9 mouse cellular contexts compared by ENCODE assay signal in the genomic region with DNA sequence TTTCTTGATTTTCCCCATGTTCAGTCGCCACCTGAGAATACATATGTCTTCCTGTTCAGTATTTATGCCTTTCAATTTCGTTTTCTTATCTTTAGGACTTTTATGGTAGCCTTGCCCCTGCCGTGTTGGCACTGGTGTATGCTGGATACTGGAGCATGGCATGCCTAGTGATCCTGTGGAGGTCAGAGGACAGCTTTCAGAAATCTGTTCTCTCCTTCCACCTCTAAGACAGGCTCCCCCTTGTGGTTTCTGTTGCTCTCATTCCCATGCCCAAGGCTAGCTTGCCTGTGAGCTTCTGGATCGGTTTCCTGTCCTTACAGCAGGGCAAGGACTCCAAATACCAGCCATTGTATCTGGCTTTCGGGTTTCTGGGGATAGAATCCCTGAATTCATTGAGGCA. TPM values are rescaled to one million over a fixed set of nuclear protein-coding genes. Genes with fewer than 3 reads are reported as not detected.
DNase-seq lines count a peak whose midpoint lies in the region; ATAC-seq and TF ChIP-seq lines count a peak whose summit lies in the region.
"Had no signal": no experiment of that assay in that cellular context is flagged by ENCODE, and none has a peak within 500 bp of the region (broad histone marks: within the 10 kb centered on the region; RNA-seq: fewer than 3 reads in every experiment).

No protein-coding gene starts in this region.

- H3K36me3 ChIP-seq in midbrain, postnatal 0 days (ENCODE audit: insufficient read depth, low read length): peaks cover 5% of the 10 kb centered on the region
- H3K36me3 ChIP-seq in midbrain, embryonic 10.5 days: peaks cover 6% of the 10 kb centered on the region
- H3K36me3 ChIP-seq in midbrain, embryonic 11.5 days (ENCODE audit: control insufficient read depth, insufficient read depth, low read length): peaks cover 5% of the 10 kb centered on the region; the same call in 1 of the 2 replicates

- no peak overlapping the region for H3K9ac ChIP-seq in midbrain, postnatal 0 days (replicated peaks; ENCODE audit: low read length, poor library complexity, severe bottlenecking)
- no peak overlapping the region for H3K9ac ChIP-seq in midbrain, embryonic 11.5 days (ENCODE audit: low read length)

- no peak overlapping the region for H3K4me3 ChIP-seq in midbrain, postnatal 0 days (ENCODE audit: low read depth, low read length)
- H3K4me3 ChIP-seq in midbrain, embryonic 10.5 days: no peak overlapping the region
- H3K4me3 ChIP-seq in midbrain, embryonic 11.5 days (ENCODE audit: low read depth, low read length): no peak overlapping the region

- peak; percentile 59 for TF ChIP-seq CTCF in midbrain, postnatal 0 days (IDR thresholded peaks at IDR 0.05)

- peak; percentile 38 for DNase-seq in CD4-positive, CD25-positive, alpha-beta regulatory T cell, adult 2 months (ENCODE audit: low read depth, low spot score)
- DNase-seq in midbrain, postnatal 0 days (ENCODE audit: low spot score): peak; percentile 22
- no peak for DNase-seq in midbrain, embryonic 10.5 days (ENCODE audit: low spot score)
- peak; percentile 37 for DNase-seq in induced T-regulatory cell, adult 2 months (ENCODE audit: low read depth)
- DNase-seq in retina, embryonic 14.5 days (ENCODE audit: low spot score): peak; percentile 70
- DNase-seq in midbrain, embryonic 11.5 days (ENCODE audit: low spot score, missing footprints): no peak

- H3K4me1 ChIP-seq in midbrain, postnatal 0 days (ENCODE audit: insufficient read depth, low read length): no peaks in the 10 kb centered on the region
- H3K4me1 ChIP-seq in midbrain, embryonic 10.5 days: peaks cover 8% of the 10 kb centered on the region; the same call in 1 of the 2 replicates
- 0 out of 2 replicates have a peak, but pooled peaks cover 2% of the 10 kb centered on the region for H3K4me1 ChIP-seq in midbrain, embryonic 11.5 days (ENCODE audit: control insufficient read depth, insufficient read depth, low read length)

- H3K4me2 ChIP-seq in midbrain, postnatal 0 days (ENCODE audit: low read depth, low read length, poor library complexity, severe bottlenecking): no peak overlapping the region
- H3K4me2 ChIP-seq in midbrain, embryonic 11.5 days: no peak overlapping the region

- H3K27me3 ChIP-seq in midbrain, postnatal 0 days (ENCODE audit: insufficient read depth, low read length): no peaks in the 10 kb centered on the region
- peaks cover 19% of the 10 kb centered on the region; the same call in 1 of the 2 replicates for H3K27me3 ChIP-seq in midbrain, embryonic 10.5 days (ENCODE audit: low read depth, poor library complexity, severe bottlenecking)
- H3K27me3 ChIP-seq in midbrain, embryonic 11.5 days (ENCODE audit: control insufficient read depth, insufficient read depth, low read length): no peaks in the 10 kb centered on the region; the same call in 1 of the 2 replicates

- ATAC-seq in CD4-positive, CD25-positive, alpha-beta regulatory T cell, adult 4 months: no peak
- no peak for ATAC-seq in midbrain, postnatal 0 days (ENCODE audit: low FRiP score)
- no peak for ATAC-seq in erythroid progenitor cell, adult 5-6 weeks (replicated peaks; ENCODE audit: low FRiP score, poor library complexity, severe bottlenecking)
- no peak for ATAC-seq in midbrain, embryonic 11.5 days (ENCODE audit: low FRiP score)

- no peak overlapping the region for H3K27ac ChIP-seq in midbrain, postnatal 0 days (ENCODE audit: low read depth, low read length)
- H3K27ac ChIP-seq in midbrain, embryonic 10.5 days (replicated peaks): no peak overlapping the region
- no peak overlapping the region for H3K27ac ChIP-seq in midbrain, embryonic 11.5 days (ENCODE audit: low read depth, low read length)
- H3K27ac ChIP-seq: macrophage had no signal

- WGBS in midbrain, postnatal 0 days: 40% methylated on average over 5 of the region's 5 CpGs
- 41% methylated on average over 5 of the region's 5 CpGs for WGBS in midbrain, embryonic 10.5 days
- 38% methylated on average over 5 of the region's 5 CpGs for WGBS in midbrain, embryonic 11.5 days

- H3K9me3 ChIP-seq in midbrain, postnatal 0 days (ENCODE audit: low read length): no peaks in the 10 kb centered on the region
- no peaks in the 10 kb centered on the region for H3K9me3 ChIP-seq in midbrain, embryonic 10.5 days (replicated peaks)
- H3K9me3 ChIP-seq in midbrain, embryonic 11.5 days (ENCODE audit: control insufficient read depth, low read length): no peaks in the 10 kb centered on the region

RNA-seq across cellular contexts. Expression of gene Tfdp1, which starts 12.0 kb away (rescaled TPM):
- polyA plus RNA-seq in CD4-positive, CD25-positive, alpha-beta regulatory T cell, adult 4 months (2017; shearing (Covaris generic)): 10 to 100 TPM; 31.5 to 46.6 TPM
- total RNA-seq in midbrain, postnatal 0 days (2014; rRNA removed): 58.6 and 59.6 TPM in 2 replicates
- polyA plus RNA-seq in midbrain, postnatal 0 days (2015; fragmentation: Nextera tagmentation; extraction: Ambion mirVana): 72.4 and 75.4 TPM in 2 replicates
- polyA plus RNA-seq in midbrain, embryonic 10.5 days (2016; fragmentation: Nextera tagmentation; extraction: Ambion mirVana): 184 and 201 TPM in 2 replicates
- total RNA-seq in erythroid progenitor cell, adult 5-6 weeks (2015; ENCODE audit: low replicate concordance): 141 and 154 TPM in 2 replicates
- total RNA-seq in erythroid progenitor cell, adult 5-6 weeks (2017; ENCODE audit: low replicate concordance): 74.7 and 138 TPM in 2 replicates
- 215 and 223 TPM in 2 replicates for polyA plus RNA-seq in midbrain, embryonic 11.5 days (2014; fragmentation: Nextera tagmentation; extraction: Ambion mirVana)

RNA-seq across cellular contexts. Expression of gene Tmco3, which starts 38.6 kb away (rescaled TPM):
- polyA plus RNA-seq in CD4-positive, CD25-positive, alpha-beta regulatory T cell, adult 4 months (2017; shearing (Covaris generic)): 10 to 100 TPM; 26.8 to 32.8 TPM
- total RNA-seq in midbrain, postnatal 0 days (2014; rRNA removed): 23.5 and 31.9 TPM in 2 replicates
- polyA plus RNA-seq in midbrain, postnatal 0 days (2015; fragmentation: Nextera tagmentation; extraction: Ambion mirVana): 28.9 and 31.4 TPM in 2 replicates
- polyA plus RNA-seq in midbrain, embryonic 10.5 days (2016; fragmentation: Nextera tagmentation; extraction: Ambion mirVana): 31.6 and 40.6 TPM in 2 replicates
- total RNA-seq in erythroid progenitor cell, adult 5-6 weeks (2015; ENCODE audit: low replicate concordance): 2.1 and 10.1 TPM in 2 replicates
- 6.7 and 7.5 TPM in 2 replicates for total RNA-seq in erythroid progenitor cell, adult 5-6 weeks (2017; ENCODE audit: low replicate concordance)
- polyA plus RNA-seq in midbrain, embryonic 11.5 days (2014; fragmentation: Nextera tagmentation; extraction: Ambion mirVana): 29.9 and 31.2 TPM in 2 replicates

RNA-seq across cellular contexts. Expression of gene Dcun1d2, which starts 38.7 kb away (rescaled TPM):
- polyA plus RNA-seq in CD4-positive, CD25-positive, alpha-beta regulatory T cell, adult 4 months (2017; shearing (Covaris generic)): 10 to 100 TPM; 23.6 to 27.6 TPM
- 32.7 and 38.9 TPM in 2 replicates for total RNA-seq in midbrain, postnatal 0 days (2014; rRNA removed)
- 24.4 and 28.3 TPM in 2 replicates for polyA plus RNA-seq in midbrain, postnatal 0 days (2015; fragmentation: Nextera tagmentation; extraction: Ambion mirVana)
- 28.5 and 28.6 TPM in 2 replicates for polyA plus RNA-seq in midbrain, embryonic 10.5 days (2016; fragmentation: Nextera tagmentation; extraction: Ambion mirVana)
- total RNA-seq in erythroid progenitor cell, adult 5-6 weeks (2015; ENCODE audit: low replicate concordance): 7.9 and 13.0 TPM in 2 replicates
- 12.3 and 15.8 TPM in 2 replicates for total RNA-seq in erythroid progenitor cell, adult 5-6 weeks (2017; ENCODE audit: low replicate concordance)
- polyA plus RNA-seq in midbrain, embryonic 11.5 days (2014; fragmentation: Nextera tagmentation; extraction: Ambion mirVana): 31.0 and 33.0 TPM in 2 replicates

Comparison
In these comparisons a context has a peak if more than half of its experiments do, and no peak if none do; other contexts are left out.
1. DNase-seq: peak in CD4-positive, CD25-positive, alpha-beta regulatory T cell, adult 2 months (single experiment), midbrain, postnatal 0 days (single experiment), induced T-regulatory cell, adult 2 months (single experiment) and retina, embryonic 14.5 days (single experiment); none in midbrain, embryonic 10.5 days (single experiment) and midbrain, embryonic 11.5 days (single experiment).